Mouse (Mus musculus): ENCODE measurements around the gene Apoa1. TPM values are rescaled to one million over a fixed set of nuclear protein-coding genes. Genes with fewer than 3 reads are reported as not detected.
A peak's percentile ranks its signal among the peaks of the same experiment; 100 is the strongest.

Gene Apoa1
- polyA plus RNA-seq, 1 experiment from 2014 or later, result 27,203 TPM

DNA sequence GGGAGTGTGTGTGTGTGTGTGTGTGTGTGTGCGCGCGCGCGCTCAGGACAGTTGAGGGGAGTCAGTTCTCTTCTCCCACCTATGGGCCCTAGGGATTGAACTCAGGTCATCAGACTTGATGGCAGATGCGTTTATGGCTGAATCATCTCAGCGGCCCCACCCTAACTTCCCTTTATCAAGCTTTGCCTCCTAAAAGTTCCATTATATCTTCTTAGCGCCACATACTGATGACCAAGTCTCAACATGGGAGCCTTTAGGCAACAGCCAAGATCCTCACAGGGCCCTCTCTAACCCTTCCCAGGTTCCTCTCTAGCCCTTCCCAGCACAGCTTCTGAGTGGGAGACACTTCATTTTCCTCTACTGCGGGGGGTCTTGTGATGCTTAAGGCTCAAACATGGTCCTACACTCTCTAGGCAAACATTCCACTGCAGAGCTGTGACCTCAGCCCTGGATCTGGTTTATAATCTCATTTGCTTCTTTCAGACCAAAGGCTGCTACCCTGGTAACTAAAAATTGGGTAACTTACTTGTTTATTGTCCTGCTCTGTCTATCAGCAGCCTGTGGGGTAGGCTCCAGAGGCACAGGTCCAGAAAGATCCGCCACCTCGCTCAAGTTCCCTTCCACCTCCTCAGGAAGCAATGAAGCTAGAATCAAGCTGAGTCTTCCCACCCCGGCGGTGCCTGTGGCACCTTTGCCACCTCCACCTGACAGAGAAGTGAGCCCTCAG lies 11.5 kb upstream of the Apoa1 start:
- Histone ChIP-seq H3K4me3 (ENCODE audit: low read depth, low read length) (no peak overlapping the region), H3K4me2 (ENCODE audit: low read depth, low read length) (no peak overlapping the region), H3K36me3 (replicated peaks; ENCODE audit: insufficient read depth, low read length) (peaks cover 37% of the 10 kb centered on the region), H3K9ac (replicated peaks) (peak overlapping the region; percentile 32; the same call in 1 of the 2 replicates), H3K9me3 (ENCODE audit: low read length) (no peaks in the 10 kb centered on the region), H3K4me1 (ENCODE audit: insufficient read depth) (peaks cover 29% of the 10 kb centered on the region), H3K27me3 (ENCODE audit: insufficient read depth, low read length) (no peaks in the 10 kb centered on the region), H3K27ac (ENCODE audit: low read depth) (peak overlapping the region; percentile 95)
- TF ChIP-seq CTCF (IDR thresholded peaks at IDR 0.05; ENCODE audit: low read depth), result no peak
- no peak for TF ChIP-seq EP300 (IDR thresholded peaks at IDR 0.05; ENCODE audit: low read depth)
- WGBS (ENCODE audit: insufficient replicate concordance), result 77% methylated on average over 13 of the region's 13 CpGs
- DNase-seq, result peak; percentile 37
- ATAC-seq, result peak; percentile 73

DNA sequence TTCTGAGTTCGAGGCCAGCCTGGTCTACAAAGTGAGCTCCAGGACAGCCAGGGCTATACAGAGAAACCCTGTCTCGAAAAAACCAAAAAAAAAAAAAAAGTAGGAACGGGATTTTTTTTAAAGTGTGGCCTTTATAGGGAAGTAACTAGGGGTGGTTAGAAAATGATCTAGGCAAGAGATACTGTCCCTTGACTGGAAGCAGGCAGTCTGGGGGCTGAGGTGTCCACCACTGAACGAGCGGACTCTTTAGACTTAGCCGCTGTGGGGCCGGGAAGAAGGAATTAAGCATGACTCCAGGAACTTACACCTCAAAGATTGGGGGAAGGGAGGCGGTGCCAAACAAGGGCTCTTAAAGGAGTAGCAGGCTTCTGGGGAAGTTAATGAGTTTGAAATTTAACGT lies 10.2 kb upstream of the Apoa1 start:
- peaks cover 29% of the 10 kb centered on the region for H3K4me1 ChIP-seq (ENCODE audit: insufficient read depth)
- TF ChIP-seq CTCF (IDR thresholded peaks at IDR 0.05; ENCODE audit: low read depth) (no peak), EP300 (IDR thresholded peaks at IDR 0.05; ENCODE audit: low read depth) (no peak)

DNA sequence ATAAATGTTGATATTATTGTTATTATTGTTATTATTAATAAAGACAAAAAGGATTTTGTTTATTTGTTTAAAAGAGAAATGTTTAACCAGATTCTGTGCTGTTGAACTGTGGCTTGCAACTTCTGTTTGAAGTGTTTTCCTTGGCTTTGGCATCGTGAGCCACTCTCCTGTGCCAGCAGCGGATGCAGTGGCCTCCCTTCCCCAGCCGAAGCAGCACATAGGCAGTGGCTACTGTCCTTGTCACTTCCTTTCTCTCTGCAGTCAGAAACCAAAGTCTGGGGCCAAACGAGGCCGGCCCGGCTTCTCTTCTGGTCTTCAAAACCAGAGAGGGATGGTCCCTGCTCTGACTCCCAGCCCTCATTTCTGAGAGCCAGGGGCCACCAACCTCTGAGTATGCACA lies 5.3 kb upstream of the Apoa1 start:
- H3K4me2 ChIP-seq (ENCODE audit: low read depth, low read length), result no peak overlapping the region
- no peak for DNase-seq
- H3K27ac ChIP-seq (ENCODE audit: low read depth), result 0 out of 2 replicates have a peak overlapping the region, but pooled peaks have one; percentile 2
- no peak overlapping the region for H3K9ac ChIP-seq (replicated peaks)
- no peaks in the 10 kb centered on the region for H3K9me3 ChIP-seq (ENCODE audit: low read length)
- peaks cover 32% of the 10 kb centered on the region for H3K36me3 ChIP-seq (replicated peaks; ENCODE audit: insufficient read depth, low read length)
- no peaks in the 10 kb centered on the region for H3K27me3 ChIP-seq (ENCODE audit: insufficient read depth, low read length)
- TF ChIP-seq CTCF (IDR thresholded peaks at IDR 0.05; ENCODE audit: low read depth), result no peak
- no peak for TF ChIP-seq EP300 (IDR thresholded peaks at IDR 0.05; ENCODE audit: low read depth)
- ATAC-seq, result no peak
- H3K4me1 ChIP-seq (ENCODE audit: insufficient read depth), result peaks cover 18% of the 10 kb centered on the region
- WGBS (ENCODE audit: insufficient replicate concordance), result 74% methylated on average over 6 of the region's 6 CpGs
- H3K4me3 ChIP-seq (ENCODE audit: low read depth, low read length), result no peak overlapping the region

More for the DNA sequence above, 10.2 kb upstream of the Apoa1 start:
- Histone ChIP-seq H3K9me3 (ENCODE audit: low read length) (no peaks in the 10 kb centered on the region), H3K36me3 (replicated peaks; ENCODE audit: insufficient read depth, low read length) (peaks cover 37% of the 10 kb centered on the region), H3K4me3 (ENCODE audit: low read depth, low read length) (no peak overlapping the region), H3K27ac (ENCODE audit: low read depth) (no peak overlapping the region), H3K27me3 (ENCODE audit: insufficient read depth, low read length) (no peaks in the 10 kb centered on the region), H3K4me2 (ENCODE audit: low read depth, low read length) (no peak overlapping the region), H3K9ac (replicated peaks) (no peak overlapping the region)
- DNase-seq (no peak), ATAC-seq (no peak)
- WGBS (ENCODE audit: insufficient replicate concordance), result 56% methylated on average over 9 of the region's 9 CpGs

DNA sequence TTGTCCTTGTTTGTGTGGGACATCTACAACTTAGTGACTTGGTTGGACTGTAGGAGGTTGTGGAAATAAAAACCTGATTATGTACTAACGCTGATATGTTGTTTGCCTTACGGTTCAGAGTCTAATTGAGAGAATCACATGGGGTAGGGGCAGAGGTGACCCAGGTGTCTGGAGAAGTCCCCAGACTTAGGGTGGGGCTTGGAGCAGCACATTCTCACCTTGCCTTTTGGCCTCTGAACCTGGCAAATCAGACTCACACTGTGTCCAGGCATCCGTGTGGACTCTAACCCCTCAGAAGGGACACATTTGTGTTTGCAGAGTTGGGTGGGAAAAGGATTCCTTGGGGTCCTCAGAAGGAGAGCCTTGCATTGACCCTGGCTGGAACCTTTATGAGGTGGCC lies 4.3 kb upstream of the Apoa1 start:
- Histone ChIP-seq H3K4me3 (ENCODE audit: low read depth, low read length) (no peak overlapping the region), H3K9me3 (ENCODE audit: low read length) (no peaks in the 10 kb centered on the region), H3K9ac (replicated peaks) (no peak overlapping the region), H3K27ac (ENCODE audit: low read depth) (peak overlapping the region; percentile 87), H3K4me2 (ENCODE audit: low read depth, low read length) (no peak overlapping the region), H3K4me1 (ENCODE audit: insufficient read depth) (peaks cover 19% of the 10 kb centered on the region), H3K27me3 (ENCODE audit: insufficient read depth, low read length) (no peaks in the 10 kb centered on the region), H3K36me3 (replicated peaks; ENCODE audit: insufficient read depth, low read length) (peaks cover 32% of the 10 kb centered on the region)
- ATAC-seq (no peak), DNase-seq (no peak)
- 55% methylated on average over 3 of the region's 3 CpGs for WGBS (ENCODE audit: insufficient replicate concordance)
- TF ChIP-seq CTCF (IDR thresholded peaks at IDR 0.05; ENCODE audit: low read depth) (no peak), EP300 (IDR thresholded peaks at IDR 0.05; ENCODE audit: low read depth) (no peak)

DNA sequence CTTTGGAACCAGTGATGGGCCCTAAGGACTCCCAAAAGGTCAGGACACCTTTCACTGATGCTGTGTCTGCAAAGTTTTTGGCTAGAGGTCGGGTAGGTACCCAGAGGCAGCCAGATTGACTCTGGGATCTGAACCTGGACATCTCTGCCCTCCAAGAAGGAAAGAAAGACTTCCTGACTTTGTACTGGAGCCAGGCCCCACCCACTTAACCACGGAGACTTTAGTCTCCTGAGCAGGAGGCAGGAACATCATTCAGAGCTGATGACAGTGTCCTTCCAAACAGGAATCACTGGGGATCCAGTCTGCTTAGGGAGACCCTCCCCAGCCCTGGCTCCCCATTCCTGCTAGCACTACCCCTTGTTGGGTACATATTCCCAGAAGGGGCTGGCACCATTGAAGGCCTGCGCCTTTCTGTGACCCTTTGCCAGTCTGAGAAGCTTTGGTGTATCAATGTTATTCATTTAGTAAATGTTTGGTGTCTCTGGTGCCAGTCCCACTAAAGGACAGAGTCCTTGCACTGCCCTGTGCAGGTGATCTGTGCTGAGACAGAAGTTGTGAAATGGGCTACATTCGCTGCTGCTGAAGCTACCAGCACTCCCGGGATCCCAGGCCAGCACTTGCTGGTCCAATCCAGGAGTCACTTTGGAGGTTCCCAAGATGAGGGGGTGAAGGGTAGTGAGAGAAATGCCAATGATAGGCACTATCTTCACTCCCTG lies 3.3 kb upstream of the Apoa1 start:
- Histone ChIP-seq H3K9ac (replicated peaks) (peak overlapping the region; percentile 21; the same call in 1 of the 2 replicates), H3K4me3 (ENCODE audit: low read depth, low read length) (no peak overlapping the region), H3K36me3 (replicated peaks; ENCODE audit: insufficient read depth, low read length) (peaks cover 30% of the 10 kb centered on the region), H3K27me3 (ENCODE audit: insufficient read depth, low read length) (no peaks in the 10 kb centered on the region), H3K4me2 (ENCODE audit: low read depth, low read length) (peak overlapping the region; percentile 16; the same call in 1 of the 2 replicates), H3K4me1 (ENCODE audit: insufficient read depth) (peaks cover 19% of the 10 kb centered on the region), H3K9me3 (ENCODE audit: low read length) (no peaks in the 10 kb centered on the region), H3K27ac (ENCODE audit: low read depth) (peak overlapping the region; percentile 87)
- DNase-seq (no peak), ATAC-seq (peak; percentile 30)
- TF ChIP-seq EP300 (IDR thresholded peaks at IDR 0.05; ENCODE audit: low read depth) (no peak), CTCF (IDR thresholded peaks at IDR 0.05; ENCODE audit: low read depth) (no peak)
- 46% methylated on average over 5 of the region's 5 CpGs for WGBS (ENCODE audit: insufficient replicate concordance)

DNA sequence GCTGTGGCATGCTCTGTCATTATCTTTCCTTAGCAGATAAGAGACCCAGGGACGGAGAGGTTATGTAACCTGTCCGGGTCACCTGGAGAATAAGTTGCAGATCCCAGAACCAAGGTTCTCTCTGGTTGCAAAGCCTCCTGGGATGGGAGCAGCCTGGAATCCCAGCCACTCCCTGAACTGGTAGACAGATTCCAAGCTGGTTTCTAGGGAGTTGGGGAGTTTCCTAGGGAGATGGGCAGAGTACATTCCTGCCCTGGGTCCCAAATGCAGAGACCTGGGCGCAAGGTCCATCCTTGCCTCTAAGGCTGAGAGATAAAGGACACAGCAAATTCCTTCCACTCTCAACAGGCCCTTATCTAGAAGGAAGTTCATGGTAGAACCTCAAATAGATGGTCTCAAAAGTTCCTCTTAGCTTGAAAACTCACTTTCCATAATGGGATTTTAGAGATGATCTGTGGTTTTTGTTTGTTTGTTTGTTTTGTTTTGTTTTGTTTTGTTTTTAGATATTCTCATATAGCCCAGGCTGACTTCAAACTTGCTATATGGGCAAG lies 1.2 kb upstream of the Apoa1 start:
- ATAC-seq, result no peak
- no peaks in the 10 kb centered on the region for H3K27me3 ChIP-seq (ENCODE audit: insufficient read depth, low read length)
- TF ChIP-seq CTCF (IDR thresholded peaks at IDR 0.05; ENCODE audit: low read depth), result no peak
- TF ChIP-seq EP300 (IDR thresholded peaks at IDR 0.05; ENCODE audit: low read depth), result no peak
- WGBS (ENCODE audit: insufficient replicate concordance), result 49% methylated on average over 3 of the region's 3 CpGs
- no peaks in the 10 kb centered on the region for H3K9me3 ChIP-seq (ENCODE audit: low read length)
- H3K27ac ChIP-seq (ENCODE audit: low read depth), result peak overlapping the region; percentile 87
- H3K36me3 ChIP-seq (replicated peaks; ENCODE audit: insufficient read depth, low read length), result peaks cover 10% of the 10 kb centered on the region
- peaks cover 19% of the 10 kb centered on the region for H3K4me1 ChIP-seq (ENCODE audit: insufficient read depth)
- no peak for DNase-seq
- no peak overlapping the region for H3K4me3 ChIP-seq (ENCODE audit: low read depth, low read length)
- no peak overlapping the region for H3K4me2 ChIP-seq (ENCODE audit: low read depth, low read length)
- no peak overlapping the region for H3K9ac ChIP-seq (replicated peaks)

Data from liver, postnatal 0 days (tissue).